Comparison of ENCODE assay signal across 18 mouse cellular contexts in genomic region chr5:107357723-107358122, GRCm38 (mm10). TPM values are rescaled to one million over a fixed set of nuclear protein-coding genes. Genes with fewer than 3 reads are reported as not detected.
DNase-seq lines count a peak whose midpoint lies in the region; ATAC-seq lines count a peak whose summit lies in the region.
"Had no signal": no experiment of that assay in that cellular context is flagged by ENCODE, and none has a peak within 500 bp of the region (broad histone marks: within the 10 kb centered on the region; RNA-seq: fewer than 3 reads in every experiment).

No protein-coding gene starts in this region.

- ATAC-seq in erythroid progenitor cell, adult 5-6 weeks (replicated peaks; ENCODE audit: low FRiP score, poor library complexity, severe bottlenecking), result no peak
- ATAC-seq: forebrain, embryonic 13.5 days; forebrain, postnatal 0 days; hindbrain, postnatal 0 days had no signal

- intact Hi-C loops in gastrocnemius, postnatal 36 days (cut with DNase I), result loop anchor here (5.0 kb wide), 1 partner anchor 155 kb away; no protein-coding TSS in a partner anchor

- DNase-seq in gastrocnemius, postnatal 25 days, result peak; percentile 13
- DNase-seq in gastrocnemius, postnatal 36 days, result no peak
- DNase-seq in skeletal muscle tissue, adult 2 months (ENCODE audit: low read depth, low spot score), result peak; percentile 32
- DNase-seq in thymus, postnatal 10 days (ENCODE audit: low spot score in 2 of 2), result peak; percentile 29 to 44
- DNase-seq in left cerebral cortex, adult 9 months (ENCODE audit: low spot score in 2 of 2), result no peak
- DNase-seq: adrenal gland, adult 2 months; adrenal gland, postnatal 36 days; cerebellum, adult 2 months; cerebellum, postnatal 10 days; embryo, embryonic 11 days; forebrain, postnatal 0 days; heart, adult 2 months; heart, postnatal 14 days had no signal

RNA-seq across cellular contexts. Expression of gene Brdt, which starts 26.8 kb away (rescaled TPM):
- total RNA-seq in gastrocnemius, postnatal 25 days (2021), result 1 to 10 TPM; 2.3 to 2.4 TPM
- 1 to 10 TPM; 1.9 to 2.3 TPM for total RNA-seq in gastrocnemius, postnatal 36 days (2021)
- total RNA-seq in erythroid progenitor cell, adult 5-6 weeks (2015; ENCODE audit: low replicate concordance), result not detected in 2 replicates
- total RNA-seq in erythroid progenitor cell, adult 5-6 weeks (2017; ENCODE audit: low replicate concordance), result not detected in 2 replicates
- total RNA-seq: common myeloid progenitor, adult 5-6 weeks had no signal

RNA-seq across cellular contexts. Expression of gene Ephx4, which starts 44.8 kb away (rescaled TPM):
- under 1 TPM; 0.64 to 0.75 TPM for total RNA-seq in gastrocnemius, postnatal 25 days (2021)
- total RNA-seq in gastrocnemius, postnatal 36 days (2021), result 1 to 10 TPM in 1 of 2 experiments, under 1 TPM in 1; 0.47 to 1.1 TPM
- total RNA-seq in erythroid progenitor cell, adult 5-6 weeks (2015; ENCODE audit: low replicate concordance), result not detected in 2 replicates
- not detected in 2 replicates for total RNA-seq in erythroid progenitor cell, adult 5-6 weeks (2017; ENCODE audit: low replicate concordance)
- total RNA-seq: common myeloid progenitor, adult 5-6 weeks; hematopoietic stem cell, adult 5-6 weeks had no signal

Comparison
In these comparisons a context has a peak if more than half of its experiments do, and no peak if none do; other contexts are left out.
1. DNase-seq: peak in gastrocnemius, postnatal 25 days (single experiment), skeletal muscle tissue, adult 2 months (single experiment) and thymus, postnatal 10 days (2 of 2); none in gastrocnemius, postnatal 36 days (0 of 2) and left cerebral cortex, adult 9 months (0 of 2).